Mouse (Mus musculus) layer of hippocampus, postnatal 36 days (tissue): ENCODE measurements around the gene Trrap. TPM values are rescaled to one million over a fixed set of nuclear protein-coding genes. Genes with fewer than 3 reads are reported as not detected.

Source experiments
- DNase-seq, 2 experiments: peaks; one replicate each; pipeline ENCODE4 v3.0.0; 2022
- total RNA-seq, 2 experiments: library from RNA; stranded (reverse); gene quantifications; 2 replicates each; pipeline ENCODE4 v1.2.3; 2021

Gene Trrap
- total RNA-seq, 2 experiments from 2014 or later: 160 to 181 TPM

GRCm38 (mm10) chr5:144786464-144786863 lies 18.9 kb downstream of the Trrap start:
- peak; percentile 32 to 42 for DNase-seq

GRCm38 (mm10) chr5:144793374-144793773 lies 25.8 kb downstream of the Trrap start:
- no peak for DNase-seq

GRCm38 (mm10) chr5:144794687-144795086 lies 27.2 kb downstream of the Trrap start:
- DNase-seq: peak; percentile 19 to 33

GRCm38 (mm10) chr5:144797116-144797515 lies 29.6 kb downstream of the Trrap start:
- no peak for DNase-seq

- no peak for DNase-seq
Observed at GRCm38 (mm10) chr5:144803066-144803465, 35.5 kb downstream of the Trrap start.

GRCm38 (mm10) chr5:144804181-144804580 lies 36.6 kb downstream of the Trrap start:
- DNase-seq: no peak

- no peak for DNase-seq
Observed at GRCm38 (mm10) chr5:144806931-144807330, 39.4 kb downstream of the Trrap start.

- no peak for DNase-seq
Observed at GRCm38 (mm10) chr5:144828365-144829102, 61.0 kb downstream of the Trrap start.

- DNase-seq: no peak
Observed at GRCm38 (mm10) chr5:144829631-144830030, 62.1 kb downstream of the Trrap start.

- no peak for DNase-seq
Observed at GRCm38 (mm10) chr5:144831840-144832469, 64.4 kb downstream of the Trrap start.

GRCm38 (mm10) chr5:144836100-144836499 lies 68.6 kb downstream of the Trrap start:
- no peak for DNase-seq

- peak; percentile 27 to 42 for DNase-seq
Observed at GRCm38 (mm10) chr5:144845352-144845751, 77.8 kb downstream of the Trrap start.

- DNase-seq: no peak
Observed at GRCm38 (mm10) chr5:144848735-144849134, 81.2 kb downstream of the Trrap start.

- DNase-seq: no peak
Observed at GRCm38 (mm10) chr5:144849932-144850331, 82.4 kb downstream of the Trrap start.

- DNase-seq: no peak
Observed at GRCm38 (mm10) chr5:144851820-144852219, 84.3 kb downstream of the Trrap start.

GRCm38 (mm10) chr5:144853931-144854330 lies 86.4 kb downstream of the Trrap start:
- no peak for DNase-seq

GRCm38 (mm10) chr5:144855936-144856335 lies 88.4 kb downstream of the Trrap start:
- DNase-seq: no peak

- no peak for DNase-seq
Observed at GRCm38 (mm10) chr5:144858527-144858926, 91.0 kb downstream of the Trrap start.

- no peak for DNase-seq
Observed at GRCm38 (mm10) chr5:144859284-144859683, 91.8 kb downstream of the Trrap start.

- DNase-seq: no peak
Observed at GRCm38 (mm10) chr5:144860913-144861312, 93.4 kb downstream of the Trrap start.

- no peak for DNase-seq
Observed at GRCm38 (mm10) chr5:144866923-144867322, 99.4 kb downstream of the Trrap start.

GRCm38 (mm10) chr5:144869466-144869865 lies 101.9 kb downstream of the Trrap start:
- no peak for DNase-seq

GRCm38 (mm10) chr5:144870782-144871181 lies 103.2 kb downstream of the Trrap start:
- DNase-seq: no peak

GRCm38 (mm10) chr5:144871775-144872174 lies 104.2 kb downstream of the Trrap start:
- DNase-seq: no peak
